13 mouse cellular contexts compared by ENCODE assay signal in the genomic region with DNA sequence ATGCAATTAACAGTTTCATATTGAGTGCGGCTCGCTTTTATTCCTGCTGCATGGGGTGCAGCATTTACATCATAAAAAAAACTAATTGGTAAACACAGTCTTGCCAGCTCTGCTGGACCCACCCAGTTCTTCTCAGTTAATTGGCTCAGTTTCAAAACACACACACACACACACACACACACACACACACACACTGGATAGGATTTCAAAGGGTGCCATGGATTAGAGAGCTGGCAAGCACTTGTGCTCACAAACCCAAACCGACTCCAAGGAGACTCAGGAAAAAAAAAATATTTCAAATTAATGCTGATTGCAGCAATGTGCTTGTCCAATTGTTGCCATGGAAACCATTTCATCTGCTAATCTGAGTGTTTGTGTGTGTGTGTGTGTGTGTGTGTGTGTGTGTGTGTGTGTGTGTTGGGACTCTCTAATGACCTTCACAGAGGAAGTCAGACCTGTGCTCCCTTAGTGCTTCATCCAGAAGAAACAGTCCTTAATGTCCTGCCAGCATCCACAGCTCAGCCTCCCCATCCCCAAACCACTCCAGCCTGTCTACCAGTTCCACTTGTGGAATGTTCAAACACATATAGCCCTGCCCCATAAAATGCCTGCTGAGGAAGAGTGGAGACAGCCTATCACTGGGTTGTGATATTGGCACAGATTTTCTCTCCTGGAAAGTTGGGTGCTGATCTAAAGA.
DNase-seq lines count a peak whose midpoint lies in the region; ATAC-seq and TF ChIP-seq lines count a peak whose summit lies in the region.
"Had no signal": no experiment of that assay in that cellular context is flagged by ENCODE, and none has a peak within 500 bp of the region (broad histone marks: within the 10 kb centered on the region; RNA-seq: fewer than 3 reads in every experiment).

No protein-coding gene starts in this region.

- H3K4me3 ChIP-seq in hindbrain, embryonic 13.5 days, result no peak overlapping the region
- H3K4me3 ChIP-seq in hindbrain, embryonic 10.5 days, result no peak overlapping the region
- H3K4me3 ChIP-seq in forebrain, embryonic 13.5 days, result no peak overlapping the region
- H3K4me3 ChIP-seq in midbrain, embryonic 16.5 days (ENCODE audit: low read depth, low read length), result no peak overlapping the region
- H3K4me3 ChIP-seq in thymus, adult 2 months (ENCODE audit: control insufficient read depth, insufficient read depth, low read length), result no peak overlapping the region
- H3K4me3 ChIP-seq in heart, embryonic 10.5 days, result no peak overlapping the region
- H3K4me3 ChIP-seq: myocyte had no signal

- peaks cover 17% of the 10 kb centered on the region for H3K27me3 ChIP-seq in hindbrain, embryonic 13.5 days
- no peaks in the 10 kb centered on the region for H3K27me3 ChIP-seq in hindbrain, embryonic 10.5 days (ENCODE audit: insufficient read depth, poor library complexity, severe bottlenecking)
- H3K27me3 ChIP-seq in forebrain, embryonic 13.5 days, result peaks cover 69% of the 10 kb centered on the region
- no peaks in the 10 kb centered on the region for H3K27me3 ChIP-seq in midbrain, embryonic 16.5 days (ENCODE audit: control insufficient read depth, insufficient read depth, low read depth, low read length)
- H3K27me3 ChIP-seq in thymus, adult 2 months (ENCODE audit: control insufficient read depth, insufficient read depth, low read length), result no peaks in the 10 kb centered on the region
- no peaks in the 10 kb centered on the region for H3K27me3 ChIP-seq in heart, embryonic 10.5 days (ENCODE audit: insufficient read depth, poor library complexity, severe bottlenecking)

- peak overlapping the region; percentile 72 for H3K27ac ChIP-seq in hindbrain, embryonic 13.5 days
- no peak overlapping the region for H3K27ac ChIP-seq in hindbrain, embryonic 10.5 days
- H3K27ac ChIP-seq in forebrain, embryonic 13.5 days, result peak overlapping the region; percentile 40; the same call in 1 of the 2 replicates
- peak overlapping the region; percentile 74 for H3K27ac ChIP-seq in midbrain, embryonic 16.5 days (ENCODE audit: low read length)
- H3K27ac ChIP-seq in thymus, adult 2 months (ENCODE audit: control insufficient read depth, insufficient read depth, low read length), result no peak overlapping the region
- no peak overlapping the region for H3K27ac ChIP-seq in heart, embryonic 10.5 days

- H3K4me1 ChIP-seq in hindbrain, embryonic 13.5 days (replicated peaks), result peaks cover 25% of the 10 kb centered on the region
- H3K4me1 ChIP-seq in hindbrain, embryonic 10.5 days (replicated peaks), result peaks cover 12% of the 10 kb centered on the region
- H3K4me1 ChIP-seq in forebrain, embryonic 13.5 days, result peaks cover 28% of the 10 kb centered on the region
- peaks cover 18% of the 10 kb centered on the region for H3K4me1 ChIP-seq in midbrain, embryonic 16.5 days (ENCODE audit: control insufficient read depth, insufficient read depth, low read length)
- no peaks in the 10 kb centered on the region for H3K4me1 ChIP-seq in thymus, adult 2 months (replicated peaks; ENCODE audit: control insufficient read depth, insufficient read depth, low read length)
- no peaks in the 10 kb centered on the region for H3K4me1 ChIP-seq in heart, embryonic 10.5 days

- H3K9me3 ChIP-seq in hindbrain, embryonic 13.5 days, result no peaks in the 10 kb centered on the region
- H3K9me3 ChIP-seq in hindbrain, embryonic 10.5 days, result no peaks in the 10 kb centered on the region
- H3K9me3 ChIP-seq in forebrain, embryonic 13.5 days (replicated peaks), result no peaks in the 10 kb centered on the region
- no peaks in the 10 kb centered on the region for H3K9me3 ChIP-seq in midbrain, embryonic 16.5 days (replicated peaks; ENCODE audit: control insufficient read depth, low read length, poor library complexity, severe bottlenecking)
- no peaks in the 10 kb centered on the region for H3K9me3 ChIP-seq in heart, embryonic 10.5 days

- WGBS in hindbrain, embryonic 13.5 days, result 14% methylated on average over 3 of the region's 3 CpGs
- 46% methylated on average over 3 of the region's 3 CpGs for WGBS in hindbrain, embryonic 10.5 days
- 7% methylated on average over 3 of the region's 3 CpGs for WGBS in forebrain, embryonic 13.5 days
- WGBS in midbrain, embryonic 16.5 days, result 6% methylated on average over 3 of the region's 3 CpGs
- WGBS in thymus, adult 2 months, result 83% methylated on average over 3 of the region's 3 CpGs
- WGBS in heart, embryonic 10.5 days, result 65% methylated on average over 3 of the region's 3 CpGs

- TF ChIP-seq CTCF in thymus, adult 2 months (IDR thresholded peaks at IDR 0.05; ENCODE audit: borderline replicate concordance, control insufficient read depth, extremely low read depth, insufficient read depth, low read length, poor library complexity), result no peak

- no peak overlapping the region for H3K9ac ChIP-seq in hindbrain, embryonic 13.5 days
- no peak overlapping the region for H3K9ac ChIP-seq in forebrain, embryonic 13.5 days
- no peak overlapping the region for H3K9ac ChIP-seq in midbrain, embryonic 16.5 days (ENCODE audit: low read depth, low read length)

- TF ChIP-seq POLR2A in thymus, adult 2 months (IDR thresholded peaks at IDR 0.05; ENCODE audit: control insufficient read depth, extremely low read depth, insufficient read depth, low read length, poor library complexity), result no peak

- DNase-seq in hindbrain, embryonic 10.5 days (ENCODE audit: low spot score), result no peak
- peak; percentile 60 to 84 for DNase-seq in layer of hippocampus, postnatal 14 days (ENCODE audit: low spot score in 2 of 2)
- DNase-seq in thymus, postnatal 4 days, result no peak
- no peak for DNase-seq in thymus, adult 2 months
- DNase-seq in heart, embryonic 10.5 days (ENCODE audit: low spot score), result no peak
- DNase-seq: gastrocnemius, postnatal 14 days; kidney, adult 2 months; liver had no signal

- peak; percentile 89 for ATAC-seq in hindbrain, embryonic 13.5 days (ENCODE audit: low FRiP score)
- peak; percentile 96 for ATAC-seq in forebrain, embryonic 13.5 days
- peak; percentile 90 for ATAC-seq in midbrain, embryonic 16.5 days
- ATAC-seq: CD4-positive, CD25-positive, alpha-beta regulatory T cell, adult 4 months had no signal

- H3K4me2 ChIP-seq in hindbrain, embryonic 13.5 days, result no peak overlapping the region
- H3K4me2 ChIP-seq in forebrain, embryonic 13.5 days, result no peak overlapping the region
- no peak overlapping the region for H3K4me2 ChIP-seq in midbrain, embryonic 16.5 days (ENCODE audit: low read length)

- H3K36me3 ChIP-seq in hindbrain, embryonic 13.5 days, result no peaks in the 10 kb centered on the region
- H3K36me3 ChIP-seq in hindbrain, embryonic 10.5 days, result no peaks in the 10 kb centered on the region
- H3K36me3 ChIP-seq in forebrain, embryonic 13.5 days (ENCODE audit: poor library complexity, severe bottlenecking), result no peaks in the 10 kb centered on the region
- H3K36me3 ChIP-seq in midbrain, embryonic 16.5 days (ENCODE audit: control insufficient read depth, insufficient read depth, low read length), result no peaks in the 10 kb centered on the region
- H3K36me3 ChIP-seq in thymus, adult 2 months (ENCODE audit: control insufficient read depth, insufficient read depth, low read length), result no peaks in the 10 kb centered on the region
- H3K36me3 ChIP-seq in heart, embryonic 10.5 days, result no peaks in the 10 kb centered on the region

Comparison
In these comparisons a context has a peak if more than half of its experiments do, and no peak if none do; other contexts are left out.
1. H3K27ac ChIP-seq: peak in hindbrain, embryonic 13.5 days (single experiment), forebrain, embryonic 13.5 days (single experiment) and midbrain, embryonic 16.5 days (single experiment); none in hindbrain, embryonic 10.5 days (single experiment), thymus, adult 2 months (single experiment) and heart, embryonic 10.5 days (single experiment).
2. DNase-seq: peak in layer of hippocampus, postnatal 14 days (2 of 2); none in hindbrain, embryonic 10.5 days (single experiment), thymus, postnatal 4 days (single experiment), thymus, adult 2 months (single experiment) and heart, embryonic 10.5 days (single experiment).
3. Peak in every context shown above with its lines, with median percentiles within 50 percentile points of each other: ATAC-seq.